Mouse (Mus musculus): Measurements from ENCODE around the gene Isoc2b. TPM values are rescaled to one million over a fixed set of nuclear protein-coding genes. Genes with fewer than 3 reads are reported as not detected.
A peak's percentile ranks its signal among the peaks of the same experiment; 100 is the strongest.
"Not testable (repeated sequence)": the region's sequence is repeated elsewhere in the genome, so short reads cannot be mapped to it uniquely, and the experiment has no call there.

Isoc2b gene
- total and polyA plus RNA-seq, 2 experiments from 2014 or later: 2.0 to 3.7 TPM

DNA sequence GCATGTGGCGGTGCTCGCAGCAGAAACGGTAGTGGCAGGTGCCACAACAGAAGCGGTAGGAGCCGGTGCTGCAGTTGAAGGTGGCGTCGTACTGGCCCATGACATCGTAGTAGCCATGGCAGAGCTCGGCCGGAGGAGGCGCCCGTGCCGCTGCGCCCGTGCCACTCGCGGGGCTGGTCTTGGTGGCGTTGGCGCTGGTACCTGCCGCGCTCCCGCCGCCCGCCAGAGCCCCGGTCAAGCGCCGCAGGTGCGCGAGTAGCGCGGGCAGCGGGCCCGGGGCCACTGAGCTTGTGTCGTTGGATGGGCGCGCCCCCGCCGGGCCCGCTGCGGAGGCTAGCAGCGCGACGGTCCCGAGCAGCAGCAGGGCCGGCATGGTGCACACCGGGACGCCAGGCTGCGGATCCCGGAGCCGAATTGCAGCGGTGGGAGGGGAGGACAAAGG is 33.7 kb downstream of the Isoc2b start:
- WGBS: under 1% methylated on average over 47 of the region's 51 CpGs
- H3K9me3 ChIP-seq (ENCODE audit: low read length): no peaks in the 10 kb centered on the region
- H3K9ac ChIP-seq (replicated peaks; ENCODE audit: low read length, poor library complexity, severe bottlenecking): peak overlapping the region; percentile 82
- H3K27me3 ChIP-seq (ENCODE audit: insufficient read depth, low read length): no peaks in the 10 kb centered on the region
- 0 out of 2 replicates have a peak, but pooled peaks cover 4% of the 10 kb centered on the region for H3K36me3 ChIP-seq (ENCODE audit: insufficient read depth, low read length)
- peak overlapping the region; percentile 85 for H3K27ac ChIP-seq (ENCODE audit: low read depth, low read length)
- peak overlapping the region; percentile 89 for H3K4me2 ChIP-seq (ENCODE audit: low read depth, low read length, poor library complexity, severe bottlenecking)
- ATAC-seq (ENCODE audit: low FRiP score) (peak; percentile 91), DNase-seq (ENCODE audit: low spot score) (peak; percentile 81)
- H3K4me3 ChIP-seq (ENCODE audit: low read depth, low read length): peak overlapping the region; percentile 61
- TF ChIP-seq CTCF (IDR thresholded peaks at IDR 0.05): peak; percentile 69
- peaks cover 3% of the 10 kb centered on the region; the same call in 1 of the 2 replicates for H3K4me1 ChIP-seq (ENCODE audit: insufficient read depth, low read length)

DNA sequence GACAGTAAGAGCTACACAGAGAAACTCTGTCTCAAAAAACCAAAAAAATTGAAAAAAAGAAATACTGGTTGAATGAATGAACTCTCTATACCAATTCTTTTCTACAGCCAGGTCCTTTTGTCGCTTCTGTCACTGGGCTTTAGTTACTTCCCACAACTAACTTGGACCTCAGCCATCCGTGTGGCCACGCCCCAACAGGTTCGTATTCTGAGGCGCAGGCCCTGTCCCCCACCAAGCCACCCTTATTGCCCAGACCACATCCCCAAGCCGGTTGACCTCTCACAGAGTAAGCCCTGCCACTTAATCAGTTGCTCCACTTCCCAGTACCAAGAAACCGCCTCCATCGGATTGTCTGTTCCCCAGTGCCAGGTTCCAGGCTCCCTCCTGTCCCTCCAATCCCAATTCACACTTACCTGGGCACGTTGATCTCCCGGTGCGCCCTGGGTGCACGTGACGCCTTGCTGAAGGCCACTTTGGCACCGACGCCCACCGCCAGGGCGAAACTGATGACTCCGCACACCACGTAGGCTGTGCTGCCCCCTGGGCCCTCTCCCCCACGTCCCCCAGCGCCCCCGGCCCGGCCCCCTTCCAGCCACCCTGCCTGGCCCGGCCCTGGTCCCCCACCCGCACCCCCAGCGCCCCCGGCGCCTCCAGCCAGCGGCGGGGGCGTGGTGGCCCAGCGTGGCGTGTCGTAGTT is 34.3 kb downstream of the Isoc2b start:
- TF ChIP-seq CTCF (IDR thresholded peaks at IDR 0.05): no peak
- Histone ChIP-seq H3K4me2 (ENCODE audit: low read depth, low read length, poor library complexity, severe bottlenecking) (peak overlapping the region; percentile 89), H3K27ac (ENCODE audit: low read depth, low read length) (peak overlapping the region; percentile 85), H3K9me3 (ENCODE audit: low read length) (no peaks in the 10 kb centered on the region), H3K4me1 (ENCODE audit: insufficient read depth, low read length) (peaks cover 3% of the 10 kb centered on the region; the same call in 1 of the 2 replicates), H3K36me3 (ENCODE audit: insufficient read depth, low read length) (0 out of 2 replicates have a peak, but pooled peaks cover 4% of the 10 kb centered on the region), H3K27me3 (ENCODE audit: insufficient read depth, low read length) (no peaks in the 10 kb centered on the region), H3K9ac (replicated peaks; ENCODE audit: low read length, poor library complexity, severe bottlenecking) (peak overlapping the region; percentile 82), H3K4me3 (ENCODE audit: low read depth, low read length) (peak overlapping the region; percentile 61)
- DNase-seq (ENCODE audit: low spot score) (peak; percentile 5), ATAC-seq (ENCODE audit: low FRiP score) (peak; percentile 41)
- 6% methylated on average over 34 of the region's 34 CpGs for WGBS

DNA sequence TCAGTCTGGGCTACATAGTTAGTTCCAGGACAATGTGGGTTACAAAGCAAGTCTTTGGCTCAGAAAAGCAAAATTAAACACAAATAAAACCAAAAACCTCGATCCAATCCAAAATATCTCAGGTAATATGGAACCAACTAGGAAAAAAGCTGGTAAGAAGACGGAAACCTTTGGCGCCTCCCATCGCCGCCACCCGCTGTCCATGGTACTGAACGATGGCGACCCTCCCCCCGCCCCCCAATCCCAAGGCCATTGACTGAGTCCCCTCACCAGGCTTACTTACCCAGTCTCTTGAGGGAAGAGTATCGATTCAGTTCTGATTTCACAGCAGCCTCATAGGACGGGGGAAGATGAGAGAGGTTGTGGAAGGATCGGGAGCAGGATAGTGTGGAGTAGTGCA is 39.6 kb downstream of the Isoc2b start:
- 11% methylated on average over 12 of the region's 12 CpGs for WGBS
- ATAC-seq (ENCODE audit: low FRiP score): no peak

DNA sequence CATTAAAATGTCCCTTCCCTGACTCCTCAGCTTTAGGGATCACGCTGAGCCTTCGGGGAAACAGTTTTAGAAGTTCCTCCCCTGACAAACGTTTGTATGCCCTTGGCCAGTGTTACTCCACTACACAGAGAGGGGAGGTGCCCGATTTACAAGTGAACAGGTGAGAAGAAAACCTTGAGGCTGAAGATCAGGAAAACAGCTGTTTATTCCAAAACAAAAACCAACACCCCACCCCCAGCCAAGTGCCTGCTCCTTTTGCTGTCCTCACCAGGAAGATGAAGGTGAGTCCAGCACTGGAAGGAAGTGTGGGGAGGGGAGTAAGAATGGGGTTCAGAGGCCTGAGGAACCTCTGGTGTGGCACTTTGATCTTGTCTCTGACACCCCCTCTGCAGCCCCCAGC is 44.7 kb downstream of the Isoc2b start:
- ATAC-seq (ENCODE audit: low FRiP score) (no peak), DNase-seq (ENCODE audit: low spot score) (no peak)
- no peak overlapping the region for H3K27ac ChIP-seq (ENCODE audit: low read depth, low read length)
- no peak for TF ChIP-seq CTCF (IDR thresholded peaks at IDR 0.05)
- 55% methylated on average over 4 of the region's 4 CpGs for WGBS
- H3K4me2 ChIP-seq (ENCODE audit: low read depth, low read length, poor library complexity, severe bottlenecking): no peak overlapping the region
- peaks cover 38% of the 10 kb centered on the region for H3K36me3 ChIP-seq (ENCODE audit: insufficient read depth, low read length)
- H3K4me3 ChIP-seq (ENCODE audit: low read depth, low read length): no peak overlapping the region
- H3K9me3 ChIP-seq (ENCODE audit: low read length): no peaks in the 10 kb centered on the region
- H3K9ac ChIP-seq (replicated peaks; ENCODE audit: low read length, poor library complexity, severe bottlenecking): no peak overlapping the region
- H3K27me3 ChIP-seq (ENCODE audit: insufficient read depth, low read length): no peaks in the 10 kb centered on the region
- no peaks in the 10 kb centered on the region for H3K4me1 ChIP-seq (ENCODE audit: insufficient read depth, low read length)

More for the DNA sequence above, 39.6 kb downstream of the Isoc2b start:
- Histone ChIP-seq H3K27me3 (ENCODE audit: insufficient read depth, low read length) (no peaks in the 10 kb centered on the region), H3K36me3 (ENCODE audit: insufficient read depth, low read length) (peaks cover 30% of the 10 kb centered on the region), H3K4me1 (ENCODE audit: insufficient read depth, low read length) (no peaks in the 10 kb centered on the region), H3K27ac (ENCODE audit: low read depth, low read length) (no peak overlapping the region), H3K9me3 (ENCODE audit: low read length) (no peaks in the 10 kb centered on the region), H3K4me3 (ENCODE audit: low read depth, low read length) (no peak overlapping the region), H3K9ac (replicated peaks; ENCODE audit: low read length, poor library complexity, severe bottlenecking) (no peak overlapping the region), H3K4me2 (ENCODE audit: low read depth, low read length, poor library complexity, severe bottlenecking) (no peak overlapping the region)
- no peak for TF ChIP-seq CTCF (IDR thresholded peaks at IDR 0.05)
- no peak for DNase-seq (ENCODE audit: low spot score)

DNA sequence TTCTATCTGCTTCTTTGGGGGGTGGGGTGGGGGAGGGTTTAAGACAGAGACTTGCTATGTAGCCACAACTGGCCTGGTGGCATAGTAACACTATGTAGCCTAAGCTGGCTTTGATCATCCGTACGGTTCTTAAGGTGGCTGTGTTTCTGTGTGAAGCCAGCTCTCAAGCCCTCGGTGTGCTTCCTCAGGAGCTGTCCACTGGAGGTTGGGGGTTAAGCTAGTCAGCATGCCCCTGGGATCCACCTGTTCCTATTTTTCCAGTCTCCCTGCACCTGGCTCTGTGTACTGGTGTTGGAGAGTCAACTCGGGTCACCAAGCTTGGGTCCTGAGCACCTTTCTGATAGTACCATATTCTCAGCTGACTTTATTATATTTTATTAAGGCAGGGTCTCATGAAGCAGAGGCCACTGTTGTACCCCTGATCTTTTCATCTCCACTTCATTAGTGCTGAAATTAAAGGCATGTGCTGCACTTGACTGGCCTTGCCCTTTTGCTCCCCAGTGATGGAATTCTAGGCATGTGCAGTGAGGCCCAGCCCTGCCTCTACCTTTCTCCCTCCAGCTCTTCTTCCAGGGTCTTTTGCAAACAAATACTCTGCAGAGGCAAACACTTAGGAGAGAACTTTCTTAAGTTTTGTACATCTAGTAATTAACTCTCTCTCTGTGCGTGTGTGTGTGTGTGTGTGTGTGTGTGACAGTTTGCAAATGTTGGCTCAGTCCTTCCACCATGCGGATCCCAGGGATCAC is 47.7 kb downstream of the Isoc2b start:
- Histone ChIP-seq H3K27me3 (ENCODE audit: insufficient read depth, low read length) (no peaks in the 10 kb centered on the region), H3K9ac (replicated peaks; ENCODE audit: low read length, poor library complexity, severe bottlenecking) (no peak overlapping the region), H3K4me1 (ENCODE audit: insufficient read depth, low read length) (no peaks in the 10 kb centered on the region), H3K36me3 (ENCODE audit: insufficient read depth, low read length) (peaks cover 22% of the 10 kb centered on the region), H3K9me3 (ENCODE audit: low read length) (no peaks in the 10 kb centered on the region), H3K4me2 (ENCODE audit: low read depth, low read length, poor library complexity, severe bottlenecking) (no peak overlapping the region), H3K27ac (ENCODE audit: low read depth, low read length) (no peak overlapping the region), H3K4me3 (ENCODE audit: low read depth, low read length) (no peak overlapping the region)
- ATAC-seq (ENCODE audit: low FRiP score) (no peak), DNase-seq (ENCODE audit: low spot score) (no peak)
- no peak for TF ChIP-seq CTCF (IDR thresholded peaks at IDR 0.05)
- whole genome bisulfite sequencing: 69% methylated on average over 6 of the region's 6 CpGs

DNA sequence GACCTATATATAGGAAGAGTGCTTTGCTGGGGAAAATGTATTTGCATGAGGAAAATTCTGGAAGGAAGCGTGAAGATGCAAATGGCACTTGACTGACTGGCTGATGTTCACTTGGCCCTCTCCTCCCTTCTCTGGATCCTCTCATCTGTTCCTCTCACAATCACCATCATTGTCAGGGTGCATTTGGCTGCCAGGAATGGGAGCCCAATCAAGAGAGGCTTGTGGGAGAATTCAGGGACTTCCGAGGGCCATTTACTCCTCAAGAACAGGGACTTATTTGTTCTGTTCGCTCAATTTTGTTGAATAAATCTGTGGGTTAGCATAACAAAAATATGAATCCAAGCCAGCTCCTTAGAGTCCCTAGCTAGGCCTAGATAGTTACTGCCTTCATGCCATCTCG is 48.4 kb downstream of the Isoc2b start:
- no peak overlapping the region for H3K27ac ChIP-seq (ENCODE audit: low read depth, low read length)
- TF ChIP-seq CTCF (IDR thresholded peaks at IDR 0.05): no peak
- no peaks in the 10 kb centered on the region for H3K4me1 ChIP-seq (ENCODE audit: insufficient read depth, low read length)
- H3K27me3 ChIP-seq (ENCODE audit: insufficient read depth, low read length): no peaks in the 10 kb centered on the region
- 77% methylated on average over 4 of the region's 4 CpGs for WGBS
- DNase-seq (ENCODE audit: low spot score): peak; percentile 46
- peaks cover 16% of the 10 kb centered on the region for H3K36me3 ChIP-seq (ENCODE audit: insufficient read depth, low read length)
- no peak overlapping the region for H3K9ac ChIP-seq (replicated peaks; ENCODE audit: low read length, poor library complexity, severe bottlenecking)
- ATAC-seq (ENCODE audit: low FRiP score): no peak
- H3K4me3 ChIP-seq (ENCODE audit: low read depth, low read length): no peak overlapping the region
- no peak overlapping the region for H3K4me2 ChIP-seq (ENCODE audit: low read depth, low read length, poor library complexity, severe bottlenecking)
- H3K9me3 ChIP-seq (ENCODE audit: low read length): no peaks in the 10 kb centered on the region

DNA sequence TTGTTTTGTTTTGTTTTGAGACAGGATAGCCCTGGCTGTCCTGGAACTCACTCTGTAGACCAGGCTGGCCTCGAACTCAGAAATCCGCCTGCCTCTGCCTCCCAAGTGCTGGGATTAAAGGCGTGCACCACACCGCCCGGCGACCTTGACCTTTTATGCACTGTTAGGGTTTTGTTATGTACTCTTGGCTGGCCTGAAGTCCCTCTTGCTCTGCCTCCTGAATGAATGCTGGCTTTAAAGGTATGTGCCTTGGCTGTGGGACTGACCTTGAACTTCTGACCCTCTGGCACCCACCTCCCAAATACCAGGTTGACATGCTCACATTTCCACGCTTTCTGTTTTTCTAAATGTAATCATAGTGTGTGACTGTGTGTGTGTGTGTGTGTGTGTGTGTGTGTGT is 49.1 kb downstream of the Isoc2b start:
- 89% methylated on average over 7 of the region's 7 CpGs for WGBS
- not testable (repeated sequence) for ATAC-seq (ENCODE audit: low FRiP score); H3K4me3 ChIP-seq (ENCODE audit: low read depth, low read length)

More for the DNA sequence above, 49.1 kb downstream of the Isoc2b start:
- H3K27ac ChIP-seq (ENCODE audit: low read depth, low read length); H3K4me1 ChIP-seq (ENCODE audit: insufficient read depth, low read length); H3K9ac ChIP-seq (replicated peaks; ENCODE audit: low read length, poor library complexity, severe bottlenecking); H3K27me3 ChIP-seq (ENCODE audit: insufficient read depth, low read length); H3K9me3 ChIP-seq (ENCODE audit: low read length); DNase-seq (ENCODE audit: low spot score); H3K4me2 ChIP-seq (ENCODE audit: low read depth, low read length, poor library complexity, severe bottlenecking): not testable (repeated sequence)
- H3K36me3 ChIP-seq (ENCODE audit: insufficient read depth, low read length): peaks cover 13% of the 10 kb centered on the region; the same call in 1 of the 2 replicates

All from midbrain, postnatal 0 days (tissue).